Mouse (Mus musculus) B cell, adult 2 months (primary cell): ENCODE measurements around the gene 4930516K23Rik.

Experiments used
- DNase-seq, 2 experiments: peaks; one replicate each; pipeline ENCODE4 v3.0.0; 2022

Gene 4930516K23Rik

GRCm38 (mm10) chr7:104061345-104061744 is at the start of gene 4930516K23Rik:
Gene 4930516K23Rik (minus strand): TSS chr7:104061445.
- DNase-seq: no peak

GRCm38 (mm10) chr7:104104757-104104972 is 43.4 kb upstream of the 4930516K23Rik start, which contains the start of gene Olfr646:
Gene Olfr646 (plus strand): TSS chr7:104104873.
- DNase-seq: no peak

GRCm38 (mm10) chr7:104103913-104104756 is 42.9 kb upstream of the 4930516K23Rik start:
- no peak for DNase-seq

GRCm38 (mm10) chr7:104085365-104085764 is 24.1 kb upstream of the 4930516K23Rik start, which contains the start of gene Olfr645:
Gene Olfr645 (minus strand): TSS chr7:104085465.
- DNase-seq: no peak

GRCm38 (mm10) chr7:104071769-104072168 is 10.5 kb upstream of the 4930516K23Rik start, which contains the start of gene Olfr644:
Gene Olfr644 (minus strand): TSS chr7:104071869.
- DNase-seq: no peak

- no peak for DNase-seq
Measured at GRCm38 (mm10) chr7:104059215-104059614, 2.0 kb downstream of the 4930516K23Rik start.

- DNase-seq: no peak
Measured at GRCm38 (mm10) chr7:104052566-104052965, 8.7 kb downstream of the 4930516K23Rik start, which contains the start of gene Olfr642. Gene Olfr642 (minus strand): TSS chr7:104052666.

GRCm38 (mm10) chr7:104050745-104051144 is 10.5 kb downstream of the 4930516K23Rik start:
- DNase-seq: no peak

GRCm38 (mm10) chr7:104035145-104035544 is 26.1 kb downstream of the 4930516K23Rik start, which contains the start of gene Olfr641:
Gene Olfr641 (plus strand): TSS chr7:104035445.
- no peak for DNase-seq

GRCm38 (mm10) chr7:104026978-104027377 is 34.3 kb downstream of the 4930516K23Rik start:
- no peak for DNase-seq

GRCm38 (mm10) chr7:104025473-104025872 is 35.8 kb downstream of the 4930516K23Rik start, which contains the start of gene Olfr640:
Gene Olfr640 (minus strand): TSS chr7:104025573.
- DNase-seq: no peak

GRCm38 (mm10) chr7:104021651-104022050 is 39.6 kb downstream of the 4930516K23Rik start:
- no peak for DNase-seq

- DNase-seq: no peak
Measured at GRCm38 (mm10) chr7:104018953-104019352, 42.3 kb downstream of the 4930516K23Rik start.

- DNase-seq: no peak
Measured at GRCm38 (mm10) chr7:104017203-104017602, 44.0 kb downstream of the 4930516K23Rik start, which contains the start of gene Olfr639. Gene Olfr639 (minus strand): TSS chr7:104017303.
